Mouse (Mus musculus): ENCODE data around the gene 9530077C05Rik. TPM values are rescaled to one million over a fixed set of nuclear protein-coding genes. Genes with fewer than 3 reads are reported as not detected.
"Not testable (repeated sequence)": the region's sequence is repeated elsewhere in the genome, so short reads cannot be mapped to it uniquely, and the experiment has no call there.

The 9530077C05Rik gene
- polyA plus RNA-seq, 1 experiment from 2014 or later, result 16.5 TPM

DNA sequence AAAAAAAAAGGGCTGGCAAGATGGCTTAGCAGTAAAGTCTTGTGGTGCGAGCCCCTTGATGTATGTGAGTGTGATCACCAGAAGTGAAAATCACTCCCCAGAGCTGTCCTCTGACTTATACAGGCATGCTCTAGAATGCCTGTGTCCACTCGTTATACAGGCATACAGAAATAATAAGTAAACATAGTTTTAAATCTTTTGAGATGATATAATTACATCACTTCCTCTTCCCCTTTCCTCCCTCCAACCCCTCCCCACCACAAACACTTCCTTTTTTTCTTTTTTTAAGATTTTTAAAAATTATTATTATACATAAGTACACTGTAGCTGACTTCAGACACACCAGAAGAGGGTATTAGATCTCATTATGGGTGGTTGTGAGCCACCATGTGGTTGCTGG is 16.6 kb upstream of the 9530077C05Rik start:
- Histone ChIP-seq H3K36me3 (no peaks in the 10 kb centered on the region), H3K27me3 (no peaks in the 10 kb centered on the region), H3K4me2 (no peak overlapping the region), H3K9ac (no peak overlapping the region), H3K4me1 (replicated peaks) (peaks cover 2% of the 10 kb centered on the region; the same call in 1 of the 2 replicates), H3K4me3 (no peak overlapping the region), H3K9me3 (no peaks in the 10 kb centered on the region), H3K27ac (replicated peaks) (no peak overlapping the region)
- no peak for ATAC-seq (ENCODE audit: low FRiP score, low read depth)
- 90% methylated on average over 2 of the region's 2 CpGs for WGBS

DNA sequence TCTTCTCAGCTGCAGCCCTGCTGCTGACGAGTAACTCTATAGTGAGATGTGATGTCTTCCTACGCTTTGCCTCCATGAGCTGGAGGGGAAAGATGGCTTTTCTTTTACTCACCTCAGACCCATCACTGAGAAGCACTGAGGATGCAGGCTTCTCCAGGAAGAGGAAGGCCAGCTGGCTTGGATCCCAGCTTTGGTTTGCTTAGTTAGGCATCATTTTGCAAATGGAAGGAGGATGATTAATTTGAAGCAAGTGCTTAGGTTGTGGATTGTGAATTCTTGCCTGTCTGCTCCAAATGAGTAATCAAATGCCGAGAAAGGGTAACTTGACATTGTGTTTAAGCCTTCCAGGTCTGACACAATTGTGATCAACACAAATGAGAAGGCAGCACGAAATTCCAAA is 12.3 kb upstream of the 9530077C05Rik start:
- Histone ChIP-seq H3K27me3 (no peaks in the 10 kb centered on the region), H3K36me3 (no peaks in the 10 kb centered on the region), H3K27ac (replicated peaks) (no peak overlapping the region), H3K9me3 (no peaks in the 10 kb centered on the region), H3K9ac (no peak overlapping the region), H3K4me2 (no peak overlapping the region), H3K4me3 (no peak overlapping the region), H3K4me1 (replicated peaks) (no peaks in the 10 kb centered on the region)
- no peak for ATAC-seq (ENCODE audit: low FRiP score, low read depth)
- 79% methylated on average over 4 of the region's 4 CpGs for WGBS

DNA sequence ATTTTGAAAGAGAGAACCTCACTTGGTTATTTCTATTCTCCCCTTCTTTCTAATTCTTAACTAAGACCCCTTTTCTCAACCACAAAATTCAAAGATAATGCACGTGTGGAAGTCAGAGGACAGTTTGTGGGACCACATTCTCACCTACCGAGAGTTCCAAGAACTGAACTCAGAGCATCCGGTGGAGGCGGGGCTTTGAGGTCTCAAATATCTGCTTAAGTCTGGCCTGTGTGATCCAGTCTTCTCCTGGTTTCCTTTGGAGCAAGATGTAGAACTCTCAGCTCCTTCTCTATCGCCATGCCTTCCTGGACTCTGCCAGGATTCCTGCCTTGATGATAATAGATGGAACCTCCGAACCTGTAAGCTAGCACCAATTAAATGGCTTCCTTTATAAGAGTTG is 9.3 kb upstream of the 9530077C05Rik start:
- H3K9ac ChIP-seq, result no peak overlapping the region
- no peaks in the 10 kb centered on the region for H3K4me1 ChIP-seq (replicated peaks)
- H3K36me3 ChIP-seq, result no peaks in the 10 kb centered on the region
- no peaks in the 10 kb centered on the region for H3K27me3 ChIP-seq
- WGBS, result 94% methylated on average over 6 of the region's 6 CpGs
- H3K27ac ChIP-seq (replicated peaks), result no peak overlapping the region
- no peak overlapping the region for H3K4me2 ChIP-seq
- no peak overlapping the region for H3K4me3 ChIP-seq
- no peak for ATAC-seq (ENCODE audit: low FRiP score, low read depth)
- no peaks in the 10 kb centered on the region for H3K9me3 ChIP-seq

DNA sequence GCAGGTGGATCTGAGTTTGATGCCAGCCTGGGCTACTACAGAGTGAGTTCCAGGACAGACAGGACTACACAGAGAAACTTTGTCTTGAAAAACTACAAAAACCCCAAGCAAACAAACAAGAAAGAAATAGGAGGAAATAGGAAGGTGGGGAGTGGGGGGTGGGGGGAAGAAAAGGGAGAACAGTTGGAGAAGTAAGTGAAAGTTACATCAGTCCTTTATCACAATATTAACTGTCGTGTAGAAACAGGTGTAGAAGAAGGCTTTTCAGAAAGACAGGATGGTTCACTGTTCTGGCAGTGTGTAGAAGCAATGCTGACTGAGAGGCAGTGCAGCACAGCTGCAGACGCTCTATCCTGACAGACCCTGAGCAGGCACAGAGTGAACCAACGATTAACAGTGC is 8.3 kb upstream of the 9530077C05Rik start:
- Histone ChIP-seq H3K9ac (no peak overlapping the region), H3K9me3 (no peaks in the 10 kb centered on the region), H3K4me1 (replicated peaks) (no peaks in the 10 kb centered on the region), H3K4me3 (no peak overlapping the region), H3K4me2 (no peak overlapping the region), H3K27ac (replicated peaks) (no peak overlapping the region), H3K27me3 (no peaks in the 10 kb centered on the region), H3K36me3 (no peaks in the 10 kb centered on the region)
- no peak for ATAC-seq (ENCODE audit: low FRiP score, low read depth)
- 85% methylated on average over 3 of the region's 3 CpGs for WGBS

DNA sequence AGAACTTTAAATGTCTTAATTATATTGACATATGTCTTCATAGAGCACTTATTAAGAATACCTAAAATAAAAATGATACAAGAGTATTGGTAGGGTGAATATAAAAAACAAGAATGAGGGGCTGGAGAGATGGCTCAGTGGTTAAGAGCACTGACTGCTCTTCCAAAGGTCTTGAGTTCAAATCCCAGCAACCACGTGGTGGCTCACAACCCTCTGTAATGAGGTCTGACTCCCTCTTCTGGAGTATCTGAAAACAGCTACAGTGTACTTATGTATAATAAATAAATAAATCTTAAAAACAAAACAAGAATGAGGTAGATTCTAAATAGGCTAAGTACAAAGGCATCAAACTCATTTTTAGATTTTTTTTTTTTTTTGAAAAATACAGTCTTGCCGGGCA is 7.8 kb upstream of the 9530077C05Rik start:
- WGBS, result 65% methylated on average over 2 of the region's 2 CpGs
- not testable (repeated sequence) for H3K27me3 ChIP-seq; H3K4me2 ChIP-seq; H3K9me3 ChIP-seq; H3K27ac ChIP-seq (replicated peaks); ATAC-seq (ENCODE audit: low FRiP score, low read depth); H3K4me1 ChIP-seq (replicated peaks); H3K4me3 ChIP-seq; H3K9ac ChIP-seq; H3K36me3 ChIP-seq

DNA sequence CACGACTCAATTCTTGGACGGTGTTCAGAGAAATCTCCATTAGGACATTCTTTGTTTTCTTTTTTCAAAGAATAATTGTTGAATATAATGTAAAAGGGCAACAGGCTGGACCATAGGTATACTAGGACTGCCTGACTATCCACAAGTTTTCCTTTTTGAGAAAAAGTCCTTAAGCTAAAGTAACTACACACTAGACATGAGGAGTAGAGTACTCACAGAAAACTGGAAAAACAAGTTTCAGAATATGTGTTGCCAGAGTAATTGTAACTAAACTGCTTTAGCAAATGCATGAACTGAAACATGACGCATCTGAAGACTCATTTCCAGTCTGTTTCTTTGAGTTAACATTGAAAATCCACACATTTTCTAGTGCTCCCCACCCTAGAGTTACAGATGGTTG is 5.9 kb upstream of the 9530077C05Rik start:
- no peak overlapping the region for H3K4me3 ChIP-seq
- no peak overlapping the region for H3K9ac ChIP-seq
- no peaks in the 10 kb centered on the region for H3K36me3 ChIP-seq
- ATAC-seq (ENCODE audit: low FRiP score, low read depth), result no peak
- H3K4me2 ChIP-seq, result no peak overlapping the region
- no peak overlapping the region for H3K27ac ChIP-seq (replicated peaks)
- no peaks in the 10 kb centered on the region for H3K9me3 ChIP-seq
- H3K27me3 ChIP-seq, result no peaks in the 10 kb centered on the region
- 82% methylated on average over 3 of the region's 3 CpGs for WGBS
- H3K4me1 ChIP-seq (replicated peaks), result no peaks in the 10 kb centered on the region

DNA sequence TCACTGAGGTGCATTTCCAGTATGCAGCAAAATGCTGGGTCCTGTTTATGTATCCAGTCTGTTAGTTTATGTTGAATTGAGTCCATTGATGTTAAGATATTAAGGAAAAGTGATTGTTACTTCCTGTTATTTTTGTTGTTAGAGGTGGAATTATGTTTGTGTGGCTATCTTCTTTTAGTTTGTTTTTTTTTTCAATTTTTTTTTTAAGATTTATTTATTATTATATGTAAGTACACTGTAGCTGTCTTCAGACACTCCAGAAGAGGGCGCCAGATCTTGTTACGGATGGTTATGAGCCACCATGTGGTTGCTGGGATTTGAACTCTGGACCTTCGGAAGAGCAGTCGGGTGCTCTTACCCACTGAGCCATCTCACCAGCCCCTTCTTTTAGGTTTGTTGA is 3.7 kb upstream of the 9530077C05Rik start:
- H3K4me2 ChIP-seq; H3K9ac ChIP-seq; H3K4me3 ChIP-seq; H3K36me3 ChIP-seq; H3K9me3 ChIP-seq; H3K27ac ChIP-seq (replicated peaks); ATAC-seq (ENCODE audit: low FRiP score, low read depth); H3K27me3 ChIP-seq; H3K4me1 ChIP-seq (replicated peaks): not testable (repeated sequence)
- 84% methylated on average over 4 of the region's 4 CpGs for WGBS

DNA sequence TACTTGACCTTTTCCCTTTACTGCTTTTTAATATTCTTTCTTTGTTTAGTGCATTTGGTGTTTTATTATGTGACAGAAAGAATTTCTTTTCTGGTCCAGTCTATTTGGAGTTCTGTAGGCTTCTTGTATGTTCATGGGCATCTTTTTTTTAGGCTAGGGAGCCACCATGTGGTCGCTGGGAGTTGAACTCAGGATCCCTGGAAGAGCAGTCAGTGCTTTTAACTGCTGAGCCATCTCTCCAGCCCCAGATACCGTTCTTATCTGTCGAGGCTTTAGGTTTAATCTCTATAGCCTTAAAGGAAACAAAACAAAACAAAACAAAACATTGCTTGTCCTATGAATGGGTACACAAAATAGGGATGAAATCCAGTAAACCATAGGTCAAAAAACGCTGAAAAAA is 3.0 kb upstream of the 9530077C05Rik start:
- not testable (repeated sequence) for H3K4me1 ChIP-seq (replicated peaks); H3K27me3 ChIP-seq; H3K36me3 ChIP-seq; H3K9me3 ChIP-seq; H3K27ac ChIP-seq (replicated peaks); H3K9ac ChIP-seq; ATAC-seq (ENCODE audit: low FRiP score, low read depth); H3K4me2 ChIP-seq; H3K4me3 ChIP-seq
- WGBS, result 42% methylated on average over 4 of the region's 4 CpGs

DNA sequence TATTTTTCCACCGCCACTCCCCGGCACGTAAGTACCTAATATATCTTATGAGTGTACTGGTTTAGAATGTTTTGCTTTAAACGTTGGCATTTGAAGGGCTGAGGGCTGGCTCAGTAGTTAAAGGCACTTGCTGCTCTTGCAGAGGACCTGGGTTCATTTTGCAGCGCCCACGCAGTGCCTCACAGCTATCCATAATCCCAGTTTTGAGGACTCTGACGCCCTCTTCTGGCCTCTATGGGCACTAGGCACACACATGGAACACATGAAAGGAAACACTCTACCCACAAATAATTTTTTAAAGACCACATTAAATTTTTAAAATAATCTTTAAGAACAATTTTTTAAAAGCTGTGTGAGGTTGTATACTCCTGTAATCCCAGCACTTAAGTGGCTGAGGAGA is 1.8 kb upstream of the 9530077C05Rik start:
- Histone ChIP-seq H3K36me3 (no peaks in the 10 kb centered on the region), H3K4me2 (no peak overlapping the region), H3K27ac (replicated peaks) (no peak overlapping the region), H3K4me3 (no peak overlapping the region), H3K9ac (no peak overlapping the region), H3K9me3 (no peaks in the 10 kb centered on the region), H3K4me1 (replicated peaks) (peaks cover 11% of the 10 kb centered on the region), H3K27me3 (no peaks in the 10 kb centered on the region)
- WGBS, result 79% methylated on average over 7 of the region's 7 CpGs
- no peak for ATAC-seq (ENCODE audit: low FRiP score, low read depth)

DNA sequence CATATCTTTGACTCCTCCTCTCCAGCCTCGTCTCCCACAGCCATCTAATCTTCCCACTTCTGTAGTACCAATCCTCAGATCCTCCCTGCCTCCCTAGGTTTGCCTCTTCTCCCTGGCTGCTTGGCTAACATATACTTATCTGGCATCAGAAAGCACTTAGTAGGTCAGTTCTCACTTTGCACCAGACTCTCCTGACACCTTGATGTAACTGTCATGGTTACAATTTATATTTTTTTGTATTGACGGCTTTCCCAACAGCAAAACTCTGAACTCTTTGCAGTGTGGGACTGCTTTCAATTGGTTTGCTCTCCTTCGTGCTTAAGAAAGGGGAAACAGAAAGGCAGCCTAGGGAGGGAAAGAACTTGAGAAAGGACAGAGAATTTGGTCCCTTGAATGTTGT is 4.9 kb downstream of the 9530077C05Rik start:
- no peak for ATAC-seq (ENCODE audit: low FRiP score, low read depth)
- Histone ChIP-seq H3K9ac (no peak overlapping the region), H3K9me3 (no peaks in the 10 kb centered on the region), H3K36me3 (no peaks in the 10 kb centered on the region), H3K4me1 (replicated peaks) (peaks cover 15% of the 10 kb centered on the region), H3K27me3 (no peaks in the 10 kb centered on the region), H3K27ac (replicated peaks) (no peak overlapping the region), H3K4me3 (no peak overlapping the region), H3K4me2 (no peak overlapping the region)
- 85% methylated on average over 3 of the region's 3 CpGs for WGBS

DNA sequence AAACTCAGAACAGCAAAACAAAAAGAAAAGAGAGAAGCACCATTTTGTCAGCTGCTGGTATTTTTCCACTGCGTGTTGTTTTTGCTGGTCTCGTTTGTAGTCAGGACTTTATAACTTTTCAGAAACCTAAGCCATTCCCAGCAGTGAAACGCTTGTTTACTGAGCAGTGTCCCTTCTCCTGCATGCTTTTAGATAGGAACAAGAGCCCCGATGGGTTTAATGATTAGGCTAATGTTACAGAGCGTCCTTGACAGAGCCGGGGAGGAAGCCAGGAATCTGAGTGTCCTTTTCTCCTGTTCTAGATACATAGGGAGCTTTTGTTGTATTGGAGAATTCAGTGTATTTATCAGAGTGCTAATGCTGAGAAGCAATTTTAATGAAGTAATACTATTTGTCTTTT is 6.2 kb downstream of the 9530077C05Rik start:
- peaks cover 13% of the 10 kb centered on the region for H3K4me1 ChIP-seq (replicated peaks)
- H3K36me3 ChIP-seq, result no peaks in the 10 kb centered on the region
- WGBS, result 47% methylated on average over 6 of the region's 6 CpGs
- no peak overlapping the region for H3K27ac ChIP-seq (replicated peaks)
- no peak for ATAC-seq (ENCODE audit: low FRiP score, low read depth)
- no peaks in the 10 kb centered on the region for H3K9me3 ChIP-seq
- H3K9ac ChIP-seq, result no peak overlapping the region
- no peak overlapping the region for H3K4me2 ChIP-seq
- no peak overlapping the region for H3K4me3 ChIP-seq
- no peaks in the 10 kb centered on the region for H3K27me3 ChIP-seq

DNA sequence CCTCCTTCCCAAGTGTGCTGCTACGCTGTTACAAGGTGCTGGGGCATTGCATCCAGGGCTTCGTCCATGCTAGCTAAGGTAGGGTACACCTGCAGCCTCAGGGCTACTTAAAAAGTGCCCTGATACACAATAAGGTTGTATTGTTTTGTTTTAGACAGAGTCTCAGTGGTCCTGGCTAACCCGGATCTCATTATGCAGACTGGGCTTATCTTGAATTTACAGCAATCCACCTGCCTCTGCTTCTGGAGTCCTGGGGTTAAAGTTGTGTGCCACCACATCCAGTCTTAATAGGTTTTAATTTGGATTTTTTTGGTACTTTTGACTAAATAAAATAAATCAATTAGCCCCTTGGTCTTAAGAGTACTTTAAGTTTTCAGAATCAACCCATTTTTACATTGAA is 8.6 kb downstream of the 9530077C05Rik start:
- no peaks in the 10 kb centered on the region for H3K27me3 ChIP-seq
- no peak for ATAC-seq (ENCODE audit: low FRiP score, low read depth)
- H3K27ac ChIP-seq (replicated peaks), result no peak overlapping the region
- no peaks in the 10 kb centered on the region for H3K36me3 ChIP-seq
- 85% methylated on average over 3 of the region's 3 CpGs for WGBS
- H3K9me3 ChIP-seq, result no peaks in the 10 kb centered on the region
- no peak overlapping the region for H3K4me3 ChIP-seq
- H3K4me2 ChIP-seq, result no peak overlapping the region
- no peak overlapping the region for H3K9ac ChIP-seq
- H3K4me1 ChIP-seq (replicated peaks), result 0 out of 2 replicates have a peak, but pooled peaks cover 4% of the 10 kb centered on the region

DNA sequence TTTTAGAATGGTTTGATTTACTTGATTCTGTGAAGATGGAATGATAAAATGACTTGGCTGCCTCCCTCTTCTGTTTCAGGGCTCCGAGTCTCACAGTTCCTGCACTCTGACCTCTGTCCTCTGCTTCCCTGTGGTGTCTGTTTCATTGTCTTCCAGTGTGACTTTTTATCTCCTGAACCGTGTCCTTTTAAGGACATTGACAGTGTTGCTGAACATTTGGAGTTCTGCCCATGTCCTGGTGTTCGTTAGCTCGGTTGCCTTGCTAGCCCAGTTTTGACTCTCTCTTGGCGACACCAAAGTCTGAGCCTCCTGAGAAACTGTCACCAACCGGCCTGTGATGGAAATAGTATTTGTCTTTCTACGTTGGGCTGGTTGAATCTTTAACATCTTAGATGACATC is 9.2 kb downstream of the 9530077C05Rik start:
- no peaks in the 10 kb centered on the region for H3K9me3 ChIP-seq
- ATAC-seq (ENCODE audit: low FRiP score, low read depth), result no peak
- no peak overlapping the region for H3K4me2 ChIP-seq
- 0 out of 2 replicates have a peak, but pooled peaks cover 4% of the 10 kb centered on the region for H3K4me1 ChIP-seq (replicated peaks)
- no peaks in the 10 kb centered on the region for H3K27me3 ChIP-seq
- WGBS, result 19% methylated on average over 7 of the region's 7 CpGs
- no peaks in the 10 kb centered on the region for H3K36me3 ChIP-seq
- no peak overlapping the region for H3K9ac ChIP-seq
- no peak overlapping the region for H3K4me3 ChIP-seq
- no peak overlapping the region for H3K27ac ChIP-seq (replicated peaks)
